Mouse (Mus musculus): ENCODE data around the gene Noxred1. TPM values are rescaled to one million over a fixed set of nuclear protein-coding genes. Genes with fewer than 3 reads are reported as not detected.

The Noxred1 gene
- polyA plus RNA-seq, 1 experiment from 2014 or later = 0.77 TPM

- 75% methylated on average over 1 of the region's 1 CpGs for WGBS
- Histone ChIP-seq H3K9ac (no peak overlapping the region), H3K36me3 (no peaks in the 10 kb centered on the region), H3K4me1 (peaks cover 15% of the 10 kb centered on the region; the same call in 1 of the 2 replicates), H3K27me3 (no peaks in the 10 kb centered on the region), H3K9me3 (no peaks in the 10 kb centered on the region), H3K27ac (no peak overlapping the region), H3K4me3 (no peak overlapping the region), H3K4me2 (replicated peaks) (no peak overlapping the region)
- no peak for ATAC-seq (ENCODE audit: insufficient number of reproducible peaks, insufficient read depth, low FRiP score, low TSS enrichment)
Measured at GRCm38 (mm10) chr12:87195069-87195468, 43.5 kb downstream of the Noxred1 start.

- Histone ChIP-seq H3K36me3 (no peaks in the 10 kb centered on the region), H3K27ac (no peak overlapping the region), H3K27me3 (no peaks in the 10 kb centered on the region), H3K9ac (no peak overlapping the region), H3K9me3 (no peaks in the 10 kb centered on the region), H3K4me2 (replicated peaks) (no peak overlapping the region), H3K4me3 (no peak overlapping the region), H3K4me1 (0 out of 2 replicates have a peak, but pooled peaks cover 6% of the 10 kb centered on the region)
- ATAC-seq (ENCODE audit: insufficient number of reproducible peaks, insufficient read depth, low FRiP score, low TSS enrichment) = no peak
- 87% methylated on average over 3 of the region's 3 CpGs for WGBS
Measured at GRCm38 (mm10) chr12:87193008-87193407, 45.5 kb downstream of the Noxred1 start.

GRCm38 (mm10) chr12:87177631-87178030, 60.9 kb downstream of the Noxred1 start:
- Histone ChIP-seq H3K9me3 (no peaks in the 10 kb centered on the region), H3K4me3 (no peak overlapping the region), H3K27ac (no peak overlapping the region), H3K36me3 (no peaks in the 10 kb centered on the region), H3K9ac (no peak overlapping the region), H3K4me1 (peaks cover 31% of the 10 kb centered on the region), H3K4me2 (replicated peaks) (no peak overlapping the region), H3K27me3 (no peaks in the 10 kb centered on the region)
- ATAC-seq (ENCODE audit: insufficient number of reproducible peaks, insufficient read depth, low FRiP score, low TSS enrichment) = no peak
- 92% methylated on average over 4 of the region's 4 CpGs for WGBS

GRCm38 (mm10) chr12:87175194-87175946, 63.2 kb downstream of the Noxred1 start:
- Histone ChIP-seq H3K36me3 (peaks cover 10% of the 10 kb centered on the region), H3K27ac (peak overlapping the region; percentile 72), H3K4me2 (replicated peaks) (0 out of 2 replicates have a peak overlapping the region, but pooled peaks have one; percentile 2), H3K4me3 (no peak overlapping the region), H3K9ac (no peak overlapping the region), H3K9me3 (no peaks in the 10 kb centered on the region), H3K4me1 (peaks cover 31% of the 10 kb centered on the region), H3K27me3 (no peaks in the 10 kb centered on the region)
- 33% methylated on average over 4 of the region's 4 CpGs for WGBS
- peak; percentile 85 for ATAC-seq (ENCODE audit: insufficient number of reproducible peaks, insufficient read depth, low FRiP score, low TSS enrichment)

Small RNAs within 50 kb of the gene (microRNA-seq; reads per million reads assigned to microRNA genes)
- gene Gm47293 = not detected

Other genes with a start within 250 kb of the Noxred1 start
- gene Zdhhc22, start 248.3 kb downstream of the Noxred1 start, polyA plus RNA-seq (2016; fragmentation: Nextera tagmentation; extraction: Ambion mirVana) = 3.2 and 3.9 TPM in 2 replicates
- 0.26 and 0.76 TPM in 2 replicates for gene Tmem63c, start 217.4 kb downstream of the Noxred1 start, polyA plus RNA-seq (2016; fragmentation: Nextera tagmentation; extraction: Ambion mirVana)
- gene Ngb, start 136.2 kb downstream of the Noxred1 start, polyA plus RNA-seq (2016; fragmentation: Nextera tagmentation; extraction: Ambion mirVana) = 0.39 and 0.42 TPM in 2 replicates
- 29.5 and 32.5 TPM in 2 replicates for gene Gstz1, start 91.6 kb downstream of the Noxred1 start, polyA plus RNA-seq (2016; fragmentation: Nextera tagmentation; extraction: Ambion mirVana)
- gene Pomt2, start 90.8 kb downstream of the Noxred1 start, polyA plus RNA-seq (2016; fragmentation: Nextera tagmentation; extraction: Ambion mirVana) = 15.4 and 17.3 TPM in 2 replicates
- 0.52 and 1.8 TPM in 2 replicates for gene Samd15, start 39.0 kb downstream of the Noxred1 start, polyA plus RNA-seq (2016; fragmentation: Nextera tagmentation; extraction: Ambion mirVana)
- 3.6 and 3.8 TPM in 2 replicates for gene Tmed8, start 38.3 kb downstream of the Noxred1 start, polyA plus RNA-seq (2016; fragmentation: Nextera tagmentation; extraction: Ambion mirVana)
- 55.1 and 57.9 TPM in 2 replicates for gene Vipas39, start 27.5 kb upstream of the Noxred1 start, polyA plus RNA-seq (2016; fragmentation: Nextera tagmentation; extraction: Ambion mirVana)
- gene Ahsa1, start 27.7 kb upstream of the Noxred1 start, polyA plus RNA-seq (2016; fragmentation: Nextera tagmentation; extraction: Ambion mirVana) = 218 and 222 TPM in 2 replicates
- 1.0 and 1.4 TPM in 2 replicates for gene Ism2, start 61.0 kb upstream of the Noxred1 start, polyA plus RNA-seq (2016; fragmentation: Nextera tagmentation; extraction: Ambion mirVana)
- gene Sptlc2, start 149.6 kb upstream of the Noxred1 start, polyA plus RNA-seq (2016; fragmentation: Nextera tagmentation; extraction: Ambion mirVana) = 66.4 and 74.9 TPM in 2 replicates
- gene Slirp, start 205.2 kb upstream of the Noxred1 start, polyA plus RNA-seq (2016; fragmentation: Nextera tagmentation; extraction: Ambion mirVana) = 278 and 300 TPM in 2 replicates
- gene Alkbh1, start 205.3 kb upstream of the Noxred1 start, polyA plus RNA-seq (2016; fragmentation: Nextera tagmentation; extraction: Ambion mirVana) = 73.2 and 76.0 TPM in 2 replicates
- gene Snw1, start 233.5 kb upstream of the Noxred1 start, polyA plus RNA-seq (2016; fragmentation: Nextera tagmentation; extraction: Ambion mirVana) = 142 and 147 TPM in 2 replicates

Measured in embryonic facial prominence, embryonic 12.5 days (tissue).